Mouse (Mus musculus): ENCODE results near the gene Fhad1. TPM values are rescaled to one million over a fixed set of nuclear protein-coding genes. Genes with fewer than 3 reads are reported as not detected.

Fhad1 gene
- polyA plus RNA-seq, 1 experiment from 2014 or later = 1.4 TPM

- peak; percentile 49; the same call in 1 of the 2 replicates for ATAC-seq (replicated peaks; ENCODE audit: low FRiP score)
Observed at GRCm38 (mm10) chr4:141886385-141886968, 128.4 kb downstream of the Fhad1 start.

DNA sequence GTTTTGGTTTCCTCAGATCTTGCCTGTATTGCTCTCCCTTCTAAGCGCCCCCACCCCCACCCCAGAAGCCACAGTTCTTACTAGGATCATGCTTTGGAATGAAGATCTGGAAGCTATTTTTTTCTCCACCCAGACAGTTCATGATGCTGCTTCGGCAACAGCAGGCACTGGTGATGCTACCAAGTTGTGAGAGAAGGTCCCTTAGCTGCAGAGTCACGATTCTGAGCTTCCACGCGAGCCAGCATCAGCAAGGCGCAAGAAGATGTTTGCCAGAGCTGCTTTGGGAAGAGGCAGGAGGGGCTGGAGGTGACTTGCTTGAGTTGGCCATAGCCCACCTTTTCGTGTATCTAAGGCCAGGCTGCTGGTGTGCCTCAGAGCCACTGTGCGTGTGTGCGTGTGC is 129.4 kb downstream of the Fhad1 start:
- WGBS = 79% methylated on average over 9 of the region's 9 CpGs

More at GRCm38 (mm10) chr4:141886385-141886968, 128.4 kb downstream of the Fhad1 start:
- Histone ChIP-seq H3K27ac (peak overlapping the region; percentile 7; the same call in 1 of the 2 replicates), H3K4me3 (replicated peaks) (no peak overlapping the region), H3K9me3 (replicated peaks) (no peaks in the 10 kb centered on the region; the same call in 1 of the 2 replicates), H3K27me3 (no peaks in the 10 kb centered on the region), H3K4me2 (no peak overlapping the region), H3K9ac (no peak overlapping the region), H3K36me3 (no peaks in the 10 kb centered on the region), H3K4me1 (peaks cover 19% of the 10 kb centered on the region; the same call in 1 of the 2 replicates)
- WGBS = 24% methylated on average over 6 of the region's 6 CpGs

DNA sequence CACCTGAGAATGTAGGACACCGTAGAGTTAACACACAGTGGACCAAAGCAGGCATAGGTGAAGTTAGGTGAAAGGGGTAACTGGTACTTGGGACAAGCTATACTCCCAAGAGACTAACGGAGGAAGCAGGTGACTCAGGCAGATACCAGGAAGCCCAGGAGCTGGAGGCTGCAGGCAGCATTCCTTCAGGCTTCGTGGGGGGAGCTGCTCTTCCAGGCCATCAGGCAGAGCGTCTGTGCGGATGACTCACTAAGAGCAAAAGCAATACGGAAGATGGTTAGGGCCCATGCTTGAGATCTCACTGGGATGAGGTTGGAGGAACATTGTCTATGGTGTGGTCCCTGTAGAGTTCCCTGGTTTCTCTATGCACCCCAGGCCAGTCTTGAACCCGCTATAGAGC is 132.0 kb downstream of the Fhad1 start:
- no peak for ATAC-seq (replicated peaks; ENCODE audit: low FRiP score)

More for the DNA sequence above, 129.4 kb downstream of the Fhad1 start:
- Histone ChIP-seq H3K4me2 (no peak overlapping the region), H3K9me3 (replicated peaks) (no peaks in the 10 kb centered on the region; the same call in 1 of the 2 replicates), H3K9ac (no peak overlapping the region), H3K4me3 (replicated peaks) (no peak overlapping the region), H3K27me3 (no peaks in the 10 kb centered on the region), H3K4me1 (peaks cover 22% of the 10 kb centered on the region; the same call in 1 of the 2 replicates), H3K36me3 (no peaks in the 10 kb centered on the region), H3K27ac (no peak overlapping the region)
- ATAC-seq (replicated peaks; ENCODE audit: low FRiP score) = no peak

GRCm38 (mm10) chr4:141881950-141882349 is 132.9 kb downstream of the Fhad1 start:
- no peaks in the 10 kb centered on the region; the same call in 1 of the 2 replicates for H3K27me3 ChIP-seq
- 71% methylated on average over 5 of the region's 5 CpGs for WGBS
- ATAC-seq (replicated peaks; ENCODE audit: low FRiP score) = no peak
- no peaks in the 10 kb centered on the region for H3K9me3 ChIP-seq (replicated peaks)
- no peak overlapping the region for H3K4me2 ChIP-seq
- no peaks in the 10 kb centered on the region for H3K36me3 ChIP-seq
- no peak overlapping the region for H3K4me3 ChIP-seq (replicated peaks)
- peaks cover 22% of the 10 kb centered on the region; the same call in 1 of the 2 replicates for H3K4me1 ChIP-seq
- H3K27ac ChIP-seq = no peak overlapping the region
- no peak overlapping the region for H3K9ac ChIP-seq

More for the DNA sequence above, 132.0 kb downstream of the Fhad1 start:
- H3K4me2 ChIP-seq = no peak overlapping the region
- 74% methylated on average over 7 of the region's 7 CpGs for WGBS
- H3K36me3 ChIP-seq = no peaks in the 10 kb centered on the region
- peaks cover 22% of the 10 kb centered on the region; the same call in 1 of the 2 replicates for H3K4me1 ChIP-seq
- H3K4me3 ChIP-seq (replicated peaks) = no peak overlapping the region
- H3K27me3 ChIP-seq = no peaks in the 10 kb centered on the region
- H3K27ac ChIP-seq = no peak overlapping the region
- no peaks in the 10 kb centered on the region for H3K9me3 ChIP-seq (replicated peaks)
- no peak overlapping the region for H3K9ac ChIP-seq

DNA sequence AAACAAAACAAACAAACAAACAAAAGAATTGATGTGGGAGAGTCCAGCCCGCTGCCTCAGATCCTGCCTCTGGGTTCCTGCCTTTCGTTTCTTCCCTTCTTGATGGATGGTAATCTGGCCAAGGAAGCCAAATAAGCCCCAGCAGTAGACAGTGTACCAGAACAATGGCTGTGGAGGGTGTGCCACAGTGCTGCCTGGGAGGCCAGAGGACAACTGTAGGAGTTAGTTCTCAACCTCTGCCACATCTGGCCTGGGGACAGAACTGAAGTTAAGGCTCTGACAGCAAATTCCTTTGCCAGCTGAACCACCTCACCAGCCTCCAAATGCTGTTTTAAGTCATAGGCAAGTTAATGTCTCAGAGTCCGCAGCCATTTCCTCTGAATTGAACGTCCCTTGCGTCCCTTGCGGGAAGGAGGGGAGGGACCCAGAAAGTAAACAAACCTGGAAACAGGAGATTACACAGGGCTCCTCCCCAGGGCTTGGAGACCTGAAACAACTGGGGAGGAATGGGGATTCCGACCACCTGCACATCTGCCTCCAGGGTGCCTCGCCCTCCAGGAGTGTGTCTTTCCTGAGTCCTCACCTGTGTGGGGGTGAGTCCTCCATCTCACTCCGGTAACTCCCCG is 133.5 kb downstream of the Fhad1 start:
- H3K4me3 ChIP-seq (replicated peaks) = no peak overlapping the region
- H3K9ac ChIP-seq = no peak overlapping the region
- 54% methylated on average over 10 of the region's 10 CpGs for WGBS
- H3K27me3 ChIP-seq = peaks cover 3% of the 10 kb centered on the region
- H3K4me2 ChIP-seq = no peak overlapping the region
- no peaks in the 10 kb centered on the region for H3K36me3 ChIP-seq
- peaks cover 19% of the 10 kb centered on the region; the same call in 1 of the 2 replicates for H3K4me1 ChIP-seq
- H3K27ac ChIP-seq = no peak overlapping the region
- ATAC-seq (replicated peaks; ENCODE audit: low FRiP score) = no peak
- H3K9me3 ChIP-seq (replicated peaks) = no peaks in the 10 kb centered on the region

DNA sequence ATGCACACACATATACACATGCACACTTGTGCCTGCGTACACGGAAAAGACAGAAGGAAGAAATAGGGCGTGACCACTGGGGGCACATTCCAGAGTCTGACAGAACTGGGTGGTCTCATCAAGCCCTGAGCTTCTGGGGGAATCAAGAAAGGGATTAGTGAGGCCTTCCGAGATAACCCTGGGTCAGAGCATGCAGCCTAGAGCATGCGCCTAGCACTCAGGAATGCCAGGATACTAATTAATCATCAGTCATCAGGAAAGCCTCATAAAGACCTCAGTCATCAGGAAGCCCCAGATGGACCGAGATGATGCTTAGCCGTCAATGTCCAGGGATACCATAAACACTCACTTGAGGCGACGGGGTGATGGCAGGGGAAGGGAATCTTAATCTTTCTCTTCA is 135.0 kb downstream of the Fhad1 start:
- H3K27ac ChIP-seq = no peak overlapping the region
- no peaks in the 10 kb centered on the region for H3K9me3 ChIP-seq (replicated peaks)
- H3K27me3 ChIP-seq = peaks cover 17% of the 10 kb centered on the region
- WGBS = 65% methylated on average over 9 of the region's 9 CpGs
- no peak for ATAC-seq (replicated peaks; ENCODE audit: low FRiP score)
- peaks cover 19% of the 10 kb centered on the region for H3K4me1 ChIP-seq
- H3K36me3 ChIP-seq = no peaks in the 10 kb centered on the region
- no peak overlapping the region for H3K4me3 ChIP-seq (replicated peaks)
- H3K9ac ChIP-seq = no peak overlapping the region
- no peak overlapping the region for H3K4me2 ChIP-seq

- no peak for ATAC-seq (replicated peaks; ENCODE audit: low FRiP score)
- Histone ChIP-seq H3K9me3 (replicated peaks) (no peaks in the 10 kb centered on the region), H3K27me3 (peaks cover 17% of the 10 kb centered on the region), H3K36me3 (no peaks in the 10 kb centered on the region), H3K27ac (no peak overlapping the region), H3K9ac (no peak overlapping the region), H3K4me1 (peaks cover 21% of the 10 kb centered on the region), H3K4me3 (replicated peaks) (no peak overlapping the region), H3K4me2 (no peak overlapping the region)
- 66% methylated on average over 4 of the region's 4 CpGs for WGBS
Observed at GRCm38 (mm10) chr4:141879074-141879473, 135.8 kb downstream of the Fhad1 start.

- H3K27ac ChIP-seq = no peak overlapping the region
- WGBS = 44% methylated on average over 7 of the region's 7 CpGs
Observed at GRCm38 (mm10) chr4:141878621-141879020, 136.3 kb downstream of the Fhad1 start.

DNA sequence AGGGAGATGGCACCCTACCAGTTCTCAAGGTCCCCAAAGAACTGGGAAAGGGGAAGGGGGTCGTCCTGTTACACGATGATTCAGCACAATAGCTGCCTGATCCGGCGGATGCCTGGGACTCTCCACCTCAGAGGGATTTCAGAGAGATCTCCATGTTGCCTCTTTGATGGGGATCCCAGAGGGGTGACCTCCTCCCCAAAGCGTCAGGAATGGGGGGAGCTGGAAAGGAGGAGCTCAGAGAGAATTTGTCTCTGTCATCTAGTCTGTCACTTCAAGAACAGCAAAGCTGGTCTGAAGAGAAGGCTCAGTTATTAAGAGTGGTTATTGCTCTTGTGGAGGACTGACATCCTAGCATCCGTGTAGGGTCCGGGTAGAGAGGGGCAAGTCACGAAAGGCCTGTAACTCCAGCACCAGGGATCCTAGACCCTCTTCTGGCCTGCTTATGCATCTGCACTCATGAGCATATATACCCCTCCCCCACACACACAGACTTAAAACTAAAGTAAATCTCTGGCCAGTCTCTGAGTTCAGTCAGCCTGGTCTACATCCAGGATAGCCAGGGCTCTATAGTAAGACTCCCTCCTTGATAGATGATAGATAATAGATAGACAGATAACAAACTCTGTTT is 139.3 kb downstream of the Fhad1 start:
- Histone ChIP-seq H3K27me3 (peaks cover 17% of the 10 kb centered on the region), H3K4me3 (replicated peaks) (peak overlapping the region; percentile 71), H3K4me2 (peak overlapping the region; percentile 96), H3K9ac (no peak overlapping the region), H3K9me3 (replicated peaks) (no peaks in the 10 kb centered on the region), H3K27ac (no peak overlapping the region), H3K36me3 (peaks cover 2% of the 10 kb centered on the region; the same call in 1 of the 2 replicates), H3K4me1 (peaks cover 44% of the 10 kb centered on the region)
- 19% methylated on average over 8 of the region's 8 CpGs for WGBS
- ATAC-seq (replicated peaks; ENCODE audit: low FRiP score) = no peak

More at GRCm38 (mm10) chr4:141878621-141879020, 136.3 kb downstream of the Fhad1 start:
- ATAC-seq (replicated peaks; ENCODE audit: low FRiP score) = no peak
- Histone ChIP-seq H3K9me3 (replicated peaks) (no peaks in the 10 kb centered on the region), H3K36me3 (no peaks in the 10 kb centered on the region), H3K27me3 (peaks cover 17% of the 10 kb centered on the region), H3K4me3 (replicated peaks) (no peak overlapping the region), H3K4me2 (no peak overlapping the region), H3K9ac (no peak overlapping the region), H3K4me1 (peaks cover 26% of the 10 kb centered on the region)

DNA sequence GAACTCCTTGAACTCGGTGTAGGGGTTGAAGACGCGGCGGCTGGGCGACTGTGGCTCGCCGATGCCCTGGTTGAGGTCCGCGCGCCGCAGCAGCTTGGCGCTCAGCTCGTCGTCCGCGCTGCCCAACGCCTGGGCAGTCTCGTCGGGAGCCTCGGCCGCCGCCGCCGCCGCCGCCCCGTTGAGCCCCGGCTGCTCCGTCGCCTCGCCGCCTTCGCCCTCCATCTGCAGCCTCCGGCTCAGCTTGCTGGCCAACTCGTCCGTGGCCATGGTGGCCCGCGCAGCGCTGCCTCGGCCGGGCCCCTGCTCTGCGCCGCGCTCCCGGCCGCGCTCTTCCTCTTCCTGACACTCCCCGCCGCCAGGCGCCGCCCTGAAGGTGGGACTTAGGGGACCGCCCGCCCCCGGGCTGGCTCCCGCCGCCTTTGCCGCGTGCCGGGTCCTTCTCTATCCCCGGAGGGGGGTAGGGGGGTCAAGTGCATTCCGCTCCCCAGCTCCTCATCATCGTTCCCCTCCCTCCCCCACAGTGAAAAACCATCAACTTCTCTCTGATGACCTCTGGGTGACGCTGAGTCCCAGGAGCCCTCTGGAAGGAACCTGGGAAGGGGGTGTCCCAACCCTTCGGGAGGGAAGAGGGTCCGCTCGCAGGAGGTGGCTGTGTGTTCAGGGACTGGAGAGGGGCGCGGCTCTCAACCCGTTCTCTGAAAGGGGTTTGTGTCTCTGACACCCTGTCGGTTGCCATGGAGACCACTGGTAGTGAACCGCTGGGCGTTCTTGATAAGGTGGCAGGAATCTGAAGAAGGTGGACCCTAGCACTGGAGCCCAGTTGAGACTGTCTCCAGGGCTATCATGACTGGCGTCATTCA is 140.1 kb downstream of the Fhad1 start, which contains the start of gene Efhd2:
Gene Efhd2, minus strand, starts transcription at position 320 of the 860 bp plus-strand sequence.
- peak; percentile 93 for ATAC-seq (replicated peaks; ENCODE audit: low FRiP score)
- Histone ChIP-seq H3K9me3 (replicated peaks) (no peaks in the 10 kb centered on the region), H3K36me3 (peaks cover 3% of the 10 kb centered on the region; the same call in 1 of the 2 replicates), H3K4me3 (replicated peaks) (peak within 1 kb of the TSS; percentile 71), H3K27me3 (peaks cover 17% of the 10 kb centered on the region), H3K4me2 (peak within 1 kb of the TSS; percentile 96), H3K27ac (0 out of 2 replicates have a peak within 1 kb of the TSS, but pooled peaks have one; percentile 2), H3K4me1 (peaks cover 49% of the 10 kb centered on the region), H3K9ac (peak within 1 kb of the TSS; percentile 53)
- WGBS = under 1% methylated on average over 73 of the region's 73 CpGs

GRCm38 (mm10) chr4:141874111-141874600 is 140.7 kb downstream of the Fhad1 start:
- H3K9me3 ChIP-seq (replicated peaks) = no peaks in the 10 kb centered on the region
- H3K4me2 ChIP-seq = peak overlapping the region; percentile 96
- H3K4me3 ChIP-seq (replicated peaks) = peak overlapping the region; percentile 71
- peaks cover 3% of the 10 kb centered on the region; the same call in 1 of the 2 replicates for H3K36me3 ChIP-seq
- peak; percentile 9 for ATAC-seq (replicated peaks; ENCODE audit: low FRiP score)
- peaks cover 17% of the 10 kb centered on the region for H3K27me3 ChIP-seq
- WGBS = under 1% methylated on average over 19 of the region's 19 CpGs
- 0 out of 2 replicates have a peak overlapping the region, but pooled peaks have one; percentile 2 for H3K27ac ChIP-seq
- peaks cover 52% of the 10 kb centered on the region for H3K4me1 ChIP-seq
- peak overlapping the region; percentile 53 for H3K9ac ChIP-seq

All from kidney, embryonic 15.5 days (tissue).